Mouse (Mus musculus) small intestine, adult 2 months (tissue): Measurements from ENCODE around the gene Map3k1. TPM values are rescaled to one million over a fixed set of nuclear protein-coding genes. Genes with fewer than 3 reads are reported as not detected.

Experiments
- H3K27ac ChIP-seq: fragments of 200-500 bp; 2 replicates; pipeline ENCODE4 v1.5.1; 2012; ENCODE audit warnings: low read depth, low read length, control low read depth, inconsistent platforms; ENCODE audit not compliant: insufficient read depth
- H3K27me3 ChIP-seq: fragments of 200-500 bp; 2 replicates; pipeline ENCODE4 v1.6.1; 2012; ENCODE audit warnings: mild to moderate bottlenecking, moderate library complexity, low read length, inconsistent platforms; ENCODE audit not compliant: control insufficient read depth, insufficient read depth
- H3K36me3 ChIP-seq: fragments of 200-500 bp; 2 replicates; pipeline ENCODE4 v1.6.1; 2012; ENCODE audit warnings: mild to moderate bottlenecking, low read length, control low read depth, inconsistent platforms; ENCODE audit not compliant: control insufficient read depth, insufficient read depth
- H3K4me1 ChIP-seq: fragments of 200-500 bp; 2 replicates; pipeline ENCODE4 v1.6.1; 2012; ENCODE audit warnings: low read length, inconsistent platforms, mixed read lengths; ENCODE audit not compliant: control insufficient read depth, insufficient read depth, insufficient read length
- H3K4me3 ChIP-seq: fragments of 200-500 bp; 2 replicates; pipeline ENCODE4 v1.5.1; 2012; ENCODE audit warnings: low read depth, mild to moderate bottlenecking, control low read depth, inconsistent platforms, low read length, moderate library complexity
- CTCF ChIP-seq: fragments of 200-500 bp; IDR thresholded peaks from 2 replicates; pipeline ENCODE4 v1.5.1; 2012; ENCODE audit warnings: low read depth, mild to moderate bottlenecking, control low read depth, inconsistent platforms, low read length, moderate library complexity, mixed read lengths; ENCODE audit not compliant: insufficient replicate concordance, insufficient read length; ENCODE audit errors: extremely low read depth
- POLR2A ChIP-seq: fragments of 200-500 bp; IDR thresholded peaks from 2 replicates; pipeline ENCODE4 v1.6.1; 2012; ENCODE audit warnings: low read depth, mild to moderate bottlenecking, control low read depth, inconsistent platforms, low read length, moderate library complexity
- WGBS: fragments of 180-500 bp; shearing (Covaris S2); methylation state at CpG from one replicate; pipeline ENCODE4 v1.1.7; 2018; 5-methylcytosine and 5-hydroxymethylcytosine counted together
- polyA plus RNA-seq: library from polyadenylated mRNA; depleted of rRNA; stranded (reverse); fragments of >200 nt; gene quantifications from 2 replicates; pipeline ENCODE4 v1.2.3, GENCODE M21; 2012

Map3k1 gene
- polyA plus RNA-seq, 1 experiment: 15.0 TPM

DNA sequence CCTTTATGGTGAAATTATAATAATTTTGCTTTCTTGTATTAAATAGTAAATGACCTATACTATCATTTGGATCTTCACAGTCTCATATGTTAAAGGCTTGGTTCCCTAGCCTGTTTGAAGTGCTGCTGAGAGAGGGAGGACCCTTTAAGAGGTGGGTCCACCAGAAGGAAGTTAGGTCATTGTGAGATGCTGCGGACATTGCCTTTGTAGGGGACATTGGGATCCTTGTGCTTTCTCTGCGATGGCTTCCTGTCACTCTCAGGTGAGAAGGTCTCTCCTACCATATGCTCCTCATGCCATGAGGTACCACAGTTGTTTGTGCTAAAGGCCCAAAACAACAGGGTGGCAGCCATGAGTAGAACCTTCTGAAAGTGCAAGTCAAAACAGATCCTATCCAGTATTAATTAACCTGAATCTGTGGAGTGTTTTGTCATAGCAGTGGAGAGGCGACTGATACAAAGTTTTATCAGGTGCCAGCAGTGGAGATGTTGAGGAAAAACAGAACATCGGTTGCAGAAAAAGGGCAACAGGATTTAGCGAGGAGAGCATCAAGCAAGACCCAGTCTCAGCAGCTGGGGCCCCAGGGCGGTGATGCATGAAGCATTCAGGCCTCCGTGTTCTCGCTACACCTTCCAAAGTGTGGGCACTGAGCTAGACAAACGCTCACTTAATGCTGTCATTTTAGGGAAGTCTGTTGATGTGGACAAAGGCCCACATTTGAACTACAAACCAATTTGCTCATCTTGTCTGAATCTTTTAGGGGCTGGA, 11.0 kb upstream of the Map3k1 start:
- 92% methylated on average over 9 of the region's 9 CpGs for WGBS
- Histone ChIP-seq H3K27ac (no peak overlapping the region), H3K4me3 (no peak overlapping the region), H3K27me3 (no peaks in the 10 kb centered on the region), H3K36me3 (no peaks in the 10 kb centered on the region), H3K4me1 (peaks cover 5% of the 10 kb centered on the region)
- TF ChIP-seq POLR2A: no peak
- no peak for TF ChIP-seq CTCF

DNA sequence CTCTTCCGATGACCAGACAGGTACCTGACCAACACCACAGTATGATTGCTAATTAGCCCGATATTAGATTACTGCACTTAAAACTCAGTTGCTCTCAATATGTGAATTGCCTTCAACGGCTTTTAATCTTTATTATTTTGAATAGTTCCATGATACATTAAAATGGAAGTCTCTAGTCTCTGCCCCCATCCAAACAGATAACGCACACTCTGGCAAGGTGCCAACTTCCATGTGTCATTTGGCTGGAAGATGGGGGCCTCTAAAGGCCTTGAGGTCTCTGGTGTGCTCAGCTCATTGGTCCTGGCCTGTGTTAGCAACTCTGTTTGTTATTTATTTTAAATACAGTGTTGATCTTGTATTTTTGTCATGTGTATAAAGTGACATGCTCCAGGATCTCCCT, 10.3 kb upstream of the Map3k1 start:
- TF ChIP-seq CTCF (no peak), POLR2A (no peak)
- Histone ChIP-seq H3K27ac (no peak overlapping the region), H3K36me3 (no peaks in the 10 kb centered on the region), H3K4me1 (peaks cover 5% of the 10 kb centered on the region), H3K27me3 (no peaks in the 10 kb centered on the region), H3K4me3 (no peak overlapping the region)
- 53% methylated on average over 4 of the region's 4 CpGs for WGBS

DNA sequence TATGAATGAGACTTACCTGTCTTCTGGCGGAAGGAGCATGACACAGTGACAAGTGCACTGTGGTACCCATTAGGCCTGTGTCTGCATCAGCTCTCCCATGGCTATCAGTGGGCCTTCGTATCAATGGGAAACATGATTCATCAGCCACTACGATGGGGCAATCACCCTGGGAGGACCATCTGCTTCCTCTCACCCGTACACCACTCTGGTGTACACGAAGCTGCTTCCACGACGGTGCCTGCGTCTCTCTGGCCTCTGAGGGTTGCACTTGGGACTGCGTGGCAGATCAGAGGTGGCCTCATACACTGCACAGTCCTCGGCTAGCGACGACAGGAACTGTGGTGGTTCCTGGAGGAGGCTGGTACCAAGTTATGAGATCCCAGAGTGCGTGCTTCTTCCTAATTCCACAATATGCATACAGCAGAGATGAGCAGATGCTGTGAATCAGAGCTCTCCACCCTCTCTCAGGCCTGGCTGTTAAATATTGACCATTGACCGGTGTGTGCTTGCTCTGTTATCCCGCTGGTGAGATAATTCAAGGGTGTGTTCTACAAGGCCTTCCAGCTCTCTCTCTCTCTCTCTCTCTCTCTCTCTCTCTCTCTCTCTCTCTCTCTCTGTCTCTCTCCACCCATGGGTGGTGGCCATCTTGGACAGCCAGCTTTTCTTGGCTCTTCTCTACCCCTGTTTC, 9.6 kb upstream of the Map3k1 start:
- Histone ChIP-seq H3K4me1 (peaks cover 5% of the 10 kb centered on the region), H3K36me3 (no peaks in the 10 kb centered on the region), H3K27ac (peak overlapping the region; percentile 59), H3K4me3 (peak overlapping the region; percentile 51), H3K27me3 (no peaks in the 10 kb centered on the region)
- TF ChIP-seq CTCF (no peak), POLR2A (no peak)
- 42% methylated on average over 15 of the region's 15 CpGs for WGBS

DNA sequence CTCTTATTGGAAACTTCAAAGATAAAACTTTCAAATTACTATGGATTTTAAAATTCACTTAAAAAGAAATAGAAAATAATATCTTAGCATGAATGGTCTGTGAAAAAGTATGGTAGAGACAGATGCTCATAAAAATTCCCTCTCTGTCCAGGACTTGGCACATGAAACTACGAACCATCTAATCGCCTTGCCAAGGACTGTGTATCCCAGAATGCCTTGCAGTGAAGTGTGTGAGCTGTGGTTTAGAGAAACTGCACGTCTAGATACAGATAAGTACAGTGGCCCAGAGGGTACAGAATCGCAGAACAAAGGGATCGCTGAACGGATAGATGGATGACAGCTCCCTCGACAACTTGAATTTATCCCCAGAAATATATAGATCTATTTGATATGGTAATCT, 9.0 kb upstream of the Map3k1 start:
- WGBS: 81% methylated on average over 7 of the region's 7 CpGs
- TF ChIP-seq POLR2A (no peak), CTCF (no peak)
- no peak overlapping the region for H3K27ac ChIP-seq
- H3K36me3 ChIP-seq: no peaks in the 10 kb centered on the region
- H3K4me3 ChIP-seq: no peak overlapping the region
- H3K27me3 ChIP-seq: no peaks in the 10 kb centered on the region
- H3K4me1 ChIP-seq: peaks cover 5% of the 10 kb centered on the region

DNA sequence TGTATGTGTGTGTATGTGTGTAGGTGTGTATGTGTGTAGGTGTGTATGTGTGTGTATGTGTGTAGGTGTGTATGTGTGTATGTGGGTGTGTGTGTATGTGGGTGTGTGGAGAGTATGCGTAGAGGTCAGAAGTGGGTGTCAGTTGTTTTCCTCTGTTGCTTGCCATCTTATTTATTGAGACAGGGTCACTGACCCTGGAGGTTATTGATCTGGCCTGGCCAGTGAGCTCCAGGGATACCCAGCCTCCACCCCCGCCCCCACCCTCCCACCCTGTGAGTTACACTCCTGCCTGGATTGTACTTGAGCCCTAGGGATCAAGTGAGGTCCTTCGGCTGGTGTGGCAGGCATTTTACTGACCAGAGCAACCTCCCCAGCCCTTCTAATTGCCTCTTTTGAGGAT, 7.6 kb upstream of the Map3k1 start:
- Histone ChIP-seq H3K4me3 (no peak overlapping the region), H3K36me3 (no peaks in the 10 kb centered on the region), H3K27me3 (no peaks in the 10 kb centered on the region), H3K27ac (no peak overlapping the region), H3K4me1 (peaks cover 5% of the 10 kb centered on the region)
- WGBS: 94% methylated on average over 3 of the region's 3 CpGs
- no peak for TF ChIP-seq CTCF
- no peak for TF ChIP-seq POLR2A

DNA sequence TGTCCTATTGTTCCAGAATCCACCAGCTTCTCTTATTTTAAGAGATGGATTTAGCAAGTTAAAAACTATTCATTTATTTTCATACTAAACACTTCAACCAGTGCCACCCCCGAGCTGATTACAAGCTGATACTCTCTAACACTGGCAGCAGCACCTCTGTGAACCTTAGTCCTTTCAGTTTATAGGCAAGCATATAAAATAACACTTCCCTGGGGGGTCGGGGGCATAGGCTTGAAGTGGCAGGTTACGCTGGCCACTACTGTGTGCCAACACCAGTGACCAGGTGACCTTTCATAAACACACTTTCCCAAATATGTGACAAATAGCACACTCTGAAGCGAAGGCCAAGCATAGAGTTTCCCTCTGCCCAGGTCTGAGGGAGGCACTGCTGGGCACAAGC, 6.7 kb upstream of the Map3k1 start:
- H3K27ac ChIP-seq: no peak overlapping the region
- WGBS: 96% methylated on average over 4 of the region's 4 CpGs
- H3K4me1 ChIP-seq: peaks cover 5% of the 10 kb centered on the region
- no peaks in the 10 kb centered on the region for H3K36me3 ChIP-seq
- no peaks in the 10 kb centered on the region for H3K27me3 ChIP-seq
- TF ChIP-seq POLR2A (no peak), CTCF (no peak)
- no peak overlapping the region for H3K4me3 ChIP-seq

DNA sequence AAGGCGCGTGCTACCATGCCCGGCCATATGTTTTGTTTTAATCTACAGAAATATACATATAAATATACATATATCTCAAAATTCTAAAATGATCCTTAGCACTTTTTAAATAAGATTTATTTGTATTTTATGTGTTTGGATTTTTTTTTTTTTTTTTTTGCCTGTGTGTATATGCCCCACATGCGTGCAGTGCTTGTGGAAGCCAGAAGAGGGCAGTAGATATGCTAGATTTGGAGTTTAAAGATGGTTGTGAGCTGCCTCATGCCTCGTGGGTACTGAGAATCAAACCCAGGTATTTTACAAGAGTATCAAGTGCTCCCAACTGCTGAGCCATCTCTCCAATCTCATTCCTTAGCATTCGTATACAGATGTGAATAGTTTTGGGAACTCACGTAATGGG, 6.2 kb upstream of the Map3k1 start:
- Histone ChIP-seq H3K27ac (no peak overlapping the region), H3K4me3 (no peak overlapping the region), H3K36me3 (no peaks in the 10 kb centered on the region), H3K4me1 (peaks cover 5% of the 10 kb centered on the region), H3K27me3 (no peaks in the 10 kb centered on the region)
- TF ChIP-seq POLR2A (no peak), CTCF (no peak)
- WGBS: 97% methylated on average over 7 of the region's 7 CpGs
